Mouse (Mus musculus) liver, embryonic 18 days (tissue): Measurements from ENCODE around the gene Ccdc160. TPM values are rescaled to one million over a fixed set of nuclear protein-coding genes. Genes with fewer than 3 reads are reported as not detected.

Experiments used
- polyA plus RNA-seq: library from polyadenylated mRNA; depleted of rRNA; stranded (reverse); fragments of >200 nt; gene quantifications from 2 replicates; pipeline ENCODE4 v1.2.3, GENCODE M21; 2012; rRNA removed

Ccdc160 gene
- polyA plus RNA-seq, result 0.07 and 0.09 TPM in 2 replicates

GRCm38 (mm10) chrX:52790980-52791593 lies at the start of gene Ccdc160:
TSS of gene Ccdc160 (plus strand) at chrX:52791200.

Other genes starting within 250 kb of the Ccdc160 start
- gene Gpc3, start 177.2 kb upstream of the Ccdc160 start, polyA plus RNA-seq, result 369 and 371 TPM in 2 replicates
- gene Phf6, start 121.1 kb downstream of the Ccdc160 start, polyA plus RNA-seq, result 3.3 and 3.5 TPM in 2 replicates
- gene Hprt, start 196.9 kb downstream of the Ccdc160 start, polyA plus RNA-seq, result 73.3 and 74.2 TPM in 2 replicates